Mouse (Mus musculus): ENCODE results near the gene Ncor2.

DNA sequence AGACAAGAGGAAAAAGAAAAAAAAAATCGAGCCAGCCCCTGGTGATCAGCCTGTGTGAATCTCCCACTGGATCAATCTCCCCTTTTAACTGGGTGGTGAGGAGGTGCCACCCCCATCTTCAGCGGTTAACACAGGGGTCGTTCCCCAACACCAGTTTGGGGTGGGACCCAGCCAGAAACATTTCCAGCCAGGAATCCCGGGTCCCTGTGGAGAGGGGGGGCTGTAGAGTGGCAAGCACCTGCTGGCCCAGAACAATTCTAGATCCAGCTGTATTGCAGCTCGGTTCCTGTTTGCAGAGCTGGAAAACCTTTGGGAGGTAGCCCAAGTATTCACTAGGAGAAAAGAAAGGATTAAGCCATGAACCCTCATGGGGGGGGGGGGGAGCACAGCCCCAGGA lies 2.7 kb downstream of the Ncor2 start:
- TF ChIP-seq POLR2A (IDR thresholded peaks at IDR 0.05; ENCODE audit: control insufficient read depth in 1 of 2, insufficient read depth in 1 of 2, low read depth in 1 of 2, low read length in 2 of 2, poor library complexity in 1 of 2) (no peak), CTCF (IDR thresholded peaks at IDR 0.05 in 2 of 3, conservative IDR thresholded peaks at IDR 0.05 in 1 of 3; ENCODE audit: control insufficient read depth in 1 of 3, insufficient read depth in 1 of 3, low read depth in 2 of 3, low read length in 3 of 3, poor library complexity in 1 of 3, severe bottlenecking in 1 of 3) (no peak), NELFE (IDR thresholded peaks at IDR 0.05; ENCODE audit: low read depth, low read length) (no peak)
